Mouse (Mus musculus): Measurements from ENCODE around the gene Dapp1. TPM values are rescaled to one million over a fixed set of nuclear protein-coding genes. Genes with fewer than 3 reads are reported as not detected.
"Not testable (repeated sequence)": the region's sequence is repeated elsewhere in the genome, so short reads cannot be mapped to it uniquely, and the experiment has no call there.

Dapp1 gene
- polyA plus RNA-seq, 1 experiment from 2014 or later: 2.3 TPM

DNA sequence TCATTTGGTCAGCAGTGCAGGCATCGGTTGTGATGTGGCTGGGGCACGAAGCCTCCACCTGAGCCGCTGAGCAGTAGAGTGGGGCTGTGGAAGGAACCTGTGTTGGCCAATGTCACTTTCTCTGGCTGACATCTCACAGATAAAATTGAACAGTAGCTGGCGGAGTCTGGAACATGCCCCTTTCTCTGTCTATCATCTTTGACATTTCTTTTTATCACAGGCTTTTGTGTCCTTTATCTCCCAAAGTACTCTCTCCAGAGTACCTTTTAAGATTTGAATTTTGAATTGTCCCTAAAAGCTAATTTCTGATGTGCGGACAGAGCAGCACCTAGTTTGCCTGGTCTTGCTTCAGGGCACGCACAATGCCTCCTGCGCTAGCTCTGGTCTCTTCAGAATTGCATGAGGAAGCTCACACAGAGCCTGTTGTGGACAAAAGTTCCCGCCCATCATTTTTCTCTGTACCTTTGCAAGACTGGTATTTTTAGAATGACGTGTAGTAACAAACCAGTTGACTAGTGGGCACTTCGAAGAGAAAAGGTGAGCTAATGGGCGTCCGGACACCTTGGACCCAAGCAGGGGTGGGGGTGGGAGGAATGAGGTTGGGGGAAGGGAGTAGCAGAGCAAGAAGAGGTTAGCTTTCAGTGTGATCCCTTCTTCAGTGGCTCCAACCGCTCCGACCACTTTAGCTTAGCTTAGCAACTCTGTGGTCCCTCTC lies 13.1 kb downstream of the Dapp1 start:
- no peak for ATAC-seq (ENCODE audit: low FRiP score, low read depth)
- no peak overlapping the region for H3K4me2 ChIP-seq (replicated peaks)
- 93% methylated on average over 14 of the region's 14 CpGs for WGBS
- no peaks in the 10 kb centered on the region for H3K4me1 ChIP-seq
- no peak overlapping the region for H3K27ac ChIP-seq (replicated peaks)
- no peak overlapping the region for H3K9ac ChIP-seq (replicated peaks)
- H3K9me3 ChIP-seq: no peaks in the 10 kb centered on the region
- no peaks in the 10 kb centered on the region for H3K36me3 ChIP-seq
- no peak overlapping the region for H3K4me3 ChIP-seq
- H3K27me3 ChIP-seq: peaks cover 4% of the 10 kb centered on the region; the same call in 1 of the 2 replicates

GRCm38 (mm10) chr3:137964014-137964413 lies 17.3 kb downstream of the Dapp1 start:
- H3K4me2 ChIP-seq (replicated peaks); H3K4me1 ChIP-seq; H3K27ac ChIP-seq (replicated peaks); H3K9me3 ChIP-seq; H3K9ac ChIP-seq (replicated peaks); H3K27me3 ChIP-seq; H3K4me3 ChIP-seq; H3K36me3 ChIP-seq; ATAC-seq (ENCODE audit: low FRiP score, low read depth): not testable (repeated sequence)
- 74% methylated on average over 1 of the region's 1 CpGs for WGBS

- Histone ChIP-seq H3K27me3 (no peaks in the 10 kb centered on the region; the same call in 1 of the 2 replicates), H3K27ac (replicated peaks) (no peak overlapping the region), H3K4me2 (replicated peaks) (no peak overlapping the region), H3K36me3 (no peaks in the 10 kb centered on the region), H3K4me3 (no peak overlapping the region), H3K4me1 (no peaks in the 10 kb centered on the region), H3K9me3 (no peaks in the 10 kb centered on the region), H3K9ac (replicated peaks) (no peak overlapping the region)
- ATAC-seq (ENCODE audit: low FRiP score, low read depth): no peak
- 71% methylated on average over 8 of the region's 8 CpGs for WGBS
These were observed 17.8 kb downstream of the Dapp1 start for GRCm38 (mm10) chr3:137963508-137963907.

DNA sequence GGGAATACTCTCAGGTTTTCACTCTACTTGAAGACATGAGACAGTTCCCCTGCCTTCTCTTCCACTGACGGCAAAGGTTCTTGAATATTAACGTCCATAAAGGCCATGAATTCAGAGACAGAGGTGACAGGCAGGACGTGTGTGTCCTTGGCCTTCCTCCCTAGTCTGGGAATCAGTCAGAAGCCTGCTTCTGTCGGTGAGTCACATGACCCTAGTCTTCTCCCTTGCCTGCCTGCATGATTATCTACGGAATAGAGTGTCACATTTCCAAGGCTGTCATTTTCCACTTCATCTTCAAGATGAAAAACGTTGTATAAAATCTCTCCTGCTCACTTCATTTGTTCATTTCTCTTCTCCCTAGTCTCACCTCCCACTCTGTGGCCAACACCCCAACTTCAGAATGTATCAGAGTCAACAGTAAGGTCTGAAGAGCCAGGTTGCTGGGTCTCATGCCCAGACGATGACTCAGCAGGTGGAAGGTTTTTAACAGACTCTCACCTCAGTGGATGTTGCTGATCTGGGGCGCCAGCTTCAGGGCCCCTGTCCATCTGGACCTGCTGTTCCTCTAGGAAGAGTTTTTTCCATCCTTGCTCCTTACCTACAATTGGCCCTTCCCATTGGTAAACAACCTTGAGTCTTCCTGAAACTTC lies 19.5 kb downstream of the Dapp1 start:
- Histone ChIP-seq H3K4me1 (no peaks in the 10 kb centered on the region), H3K36me3 (no peaks in the 10 kb centered on the region), H3K4me3 (no peak overlapping the region), H3K4me2 (replicated peaks) (no peak overlapping the region), H3K9ac (replicated peaks) (no peak overlapping the region), H3K27ac (replicated peaks) (no peak overlapping the region), H3K27me3 (no peaks in the 10 kb centered on the region; the same call in 1 of the 2 replicates), H3K9me3 (no peaks in the 10 kb centered on the region)
- WGBS: 70% methylated on average over 8 of the region's 8 CpGs
- ATAC-seq (ENCODE audit: low FRiP score, low read depth): no peak

GRCm38 (mm10) chr3:137959456-137959855 lies 21.9 kb downstream of the Dapp1 start:
- no peak for ATAC-seq (ENCODE audit: low FRiP score, low read depth)
- H3K27me3 ChIP-seq: no peaks in the 10 kb centered on the region
- WGBS: 82% methylated on average over 4 of the region's 4 CpGs
- no peaks in the 10 kb centered on the region for H3K9me3 ChIP-seq
- H3K36me3 ChIP-seq: no peaks in the 10 kb centered on the region
- H3K4me3 ChIP-seq: no peak overlapping the region
- no peaks in the 10 kb centered on the region for H3K4me1 ChIP-seq
- H3K27ac ChIP-seq (replicated peaks): no peak overlapping the region
- no peak overlapping the region for H3K9ac ChIP-seq (replicated peaks)
- H3K4me2 ChIP-seq (replicated peaks): no peak overlapping the region

GRCm38 (mm10) chr3:137958352-137958751 lies 23.0 kb downstream of the Dapp1 start:
- Histone ChIP-seq H3K9me3 (no peaks in the 10 kb centered on the region), H3K4me2 (replicated peaks) (no peak overlapping the region), H3K4me3 (no peak overlapping the region), H3K36me3 (no peaks in the 10 kb centered on the region), H3K4me1 (0 out of 2 replicates have a peak, but pooled peaks cover 2% of the 10 kb centered on the region), H3K9ac (replicated peaks) (no peak overlapping the region), H3K27ac (replicated peaks) (no peak overlapping the region), H3K27me3 (no peaks in the 10 kb centered on the region)
- 98% methylated on average over 4 of the region's 4 CpGs for WGBS
- ATAC-seq (ENCODE audit: low FRiP score, low read depth): no peak

GRCm38 (mm10) chr3:137957864-137958263 lies 23.5 kb downstream of the Dapp1 start:
- no peak for ATAC-seq (ENCODE audit: low FRiP score, low read depth)
- Histone ChIP-seq H3K27me3 (no peaks in the 10 kb centered on the region), H3K9ac (replicated peaks) (no peak overlapping the region), H3K4me2 (replicated peaks) (no peak overlapping the region), H3K4me3 (no peak overlapping the region), H3K27ac (replicated peaks) (no peak overlapping the region), H3K9me3 (no peaks in the 10 kb centered on the region), H3K4me1 (peaks cover 6% of the 10 kb centered on the region; the same call in 1 of the 2 replicates), H3K36me3 (no peaks in the 10 kb centered on the region)
- 92% methylated on average over 9 of the region's 9 CpGs for WGBS

- no peak for ATAC-seq (ENCODE audit: low FRiP score, low read depth)
- 28% methylated on average over 16 of the region's 16 CpGs for WGBS
These were observed 25.7 kb downstream of the Dapp1 start for GRCm38 (mm10) chr3:137955560-137956081.

DNA sequence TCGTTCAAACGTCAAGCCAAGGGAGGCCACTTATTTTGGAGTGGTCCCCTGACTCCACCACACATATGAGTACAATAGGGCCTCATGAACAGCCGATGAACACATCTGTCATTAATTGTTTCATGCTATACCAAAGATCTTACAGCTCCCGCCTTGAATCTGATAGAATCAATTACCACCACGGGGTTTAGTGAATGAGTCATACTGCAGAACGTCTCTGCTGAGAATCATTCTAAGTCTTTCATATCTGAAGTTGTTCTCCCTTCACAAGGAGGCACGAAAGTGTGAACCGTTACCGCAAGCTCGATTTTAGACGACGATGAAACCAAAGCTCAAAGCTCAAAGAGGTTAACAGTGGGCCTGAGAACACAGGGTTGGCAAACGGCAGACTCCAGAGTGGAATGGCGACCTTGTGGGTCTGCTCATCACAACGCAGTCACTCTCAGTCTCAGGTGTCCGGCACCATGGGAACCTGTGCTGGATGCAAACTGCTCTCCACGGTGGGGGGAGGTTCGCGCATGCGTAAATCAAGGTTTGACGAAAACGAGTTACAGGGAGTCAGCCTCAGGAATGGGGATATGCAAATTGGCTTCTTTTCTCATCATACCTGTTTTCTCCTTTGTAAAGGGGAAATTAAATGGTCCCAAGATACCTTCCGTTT lies 27.0 kb downstream of the Dapp1 start:
- 0 out of 2 replicates have a peak overlapping the region, but pooled peaks have one; percentile 2 for H3K4me2 ChIP-seq (replicated peaks)

More at GRCm38 (mm10) chr3:137955560-137956081, 25.7 kb downstream of the Dapp1 start:
- H3K9me3 ChIP-seq: no peaks in the 10 kb centered on the region
- no peak overlapping the region for H3K27ac ChIP-seq (replicated peaks)
- peaks cover 9% of the 10 kb centered on the region; the same call in 1 of the 2 replicates for H3K4me1 ChIP-seq
- H3K27me3 ChIP-seq: no peaks in the 10 kb centered on the region
- H3K4me3 ChIP-seq: no peak overlapping the region
- peak overlapping the region; percentile 25; the same call in 1 of the 2 replicates for H3K4me2 ChIP-seq (replicated peaks)
- no peaks in the 10 kb centered on the region for H3K36me3 ChIP-seq
- H3K9ac ChIP-seq (replicated peaks): no peak overlapping the region

GRCm38 (mm10) chr3:137952914-137953880 lies 28.1 kb downstream of the Dapp1 start:
- Histone ChIP-seq H3K27me3 (no peaks in the 10 kb centered on the region), H3K9ac (replicated peaks) (no peak overlapping the region), H3K9me3 (no peaks in the 10 kb centered on the region), H3K4me3 (no peak overlapping the region), H3K36me3 (no peaks in the 10 kb centered on the region), H3K4me1 (peaks cover 9% of the 10 kb centered on the region; the same call in 1 of the 2 replicates), H3K27ac (replicated peaks) (0 out of 2 replicates have a peak overlapping the region, but pooled peaks have one; percentile 35), H3K4me2 (replicated peaks) (no peak overlapping the region)
- peak; percentile 58; the same call in 1 of the 2 replicates for ATAC-seq (ENCODE audit: low FRiP score, low read depth)
- 65% methylated on average over 14 of the region's 14 CpGs for WGBS

More for the DNA sequence above, 27.0 kb downstream of the Dapp1 start:
- H3K36me3 ChIP-seq: no peaks in the 10 kb centered on the region
- no peaks in the 10 kb centered on the region for H3K27me3 ChIP-seq
- peaks cover 9% of the 10 kb centered on the region; the same call in 1 of the 2 replicates for H3K4me1 ChIP-seq
- H3K27ac ChIP-seq (replicated peaks): no peak overlapping the region
- no peak overlapping the region for H3K9ac ChIP-seq (replicated peaks)
- ATAC-seq (ENCODE audit: low FRiP score, low read depth): no peak
- H3K9me3 ChIP-seq: no peaks in the 10 kb centered on the region
- 64% methylated on average over 23 of the region's 23 CpGs for WGBS
- no peak overlapping the region for H3K4me3 ChIP-seq
